Mouse (Mus musculus): Measurements from ENCODE around the gene Gm9639. TPM values are rescaled to one million over a fixed set of nuclear protein-coding genes. Genes with fewer than 3 reads are reported as not detected.

The Gm9639 gene
- not detected in 2 replicates for polyA plus RNA-seq (2015; fragmentation: Nextera tagmentation; extraction: Ambion mirVana)

- WGBS: 54% methylated on average over 2 of the region's 2 CpGs
- Histone ChIP-seq H3K4me2 (replicated peaks; ENCODE audit: low read depth) (no peak within 1 kb of the TSS), H3K27me3 (replicated peaks; ENCODE audit: control insufficient read depth, insufficient read depth, low read length) (no peaks in the 10 kb centered on the region), H3K4me3 (ENCODE audit: low read depth, low read length) (no peak within 1 kb of the TSS), H3K9me3 (ENCODE audit: control insufficient read depth) (no peaks in the 10 kb centered on the region), H3K27ac (ENCODE audit: low read depth, low read length) (no peak within 1 kb of the TSS), H3K4me1 (replicated peaks; ENCODE audit: control insufficient read depth, insufficient read depth, low read length) (no peaks in the 10 kb centered on the region; the same call in 1 of the 2 replicates), H3K36me3 (ENCODE audit: control insufficient read depth, insufficient read depth) (no peaks in the 10 kb centered on the region), H3K9ac (ENCODE audit: low read depth, low read length) (no peak within 1 kb of the TSS)
- no peak for TF ChIP-seq CTCF (IDR thresholded peaks at IDR 0.05; ENCODE audit: low read depth)
- ATAC-seq: no peak
These were observed at the start of gene Gm9639 for GRCm38 (mm10) chr10:77794976-77795375. Gm9639 (minus strand) TSS chr10:77795076.

DNA sequence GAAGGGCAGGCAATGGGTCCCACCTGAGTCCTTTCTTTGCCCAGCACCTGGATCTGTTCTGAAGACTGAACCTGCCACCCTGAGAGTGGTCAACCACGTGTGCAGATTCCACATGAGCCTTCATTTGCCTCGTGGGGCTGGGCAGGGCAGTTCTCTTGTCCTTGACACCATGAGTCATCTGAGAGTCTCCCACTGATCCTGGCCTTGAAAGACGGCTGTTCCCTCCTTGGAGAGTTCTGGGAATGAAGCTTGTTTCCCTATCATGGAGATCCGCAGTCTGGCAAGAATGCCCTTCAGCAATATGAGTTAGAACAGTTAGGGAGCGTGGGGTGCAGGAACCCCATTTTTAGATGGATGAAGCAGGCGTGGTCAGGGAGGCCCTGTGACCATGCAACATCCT, 44.1 kb upstream of the Gm9639 start:
- no peak overlapping the region for H3K27ac ChIP-seq (ENCODE audit: low read depth, low read length)
- no peaks in the 10 kb centered on the region for H3K36me3 ChIP-seq (ENCODE audit: control insufficient read depth, insufficient read depth)
- no peaks in the 10 kb centered on the region for H3K27me3 ChIP-seq (replicated peaks; ENCODE audit: control insufficient read depth, insufficient read depth, low read length)
- H3K4me2 ChIP-seq (replicated peaks; ENCODE audit: low read depth): no peak overlapping the region
- H3K4me1 ChIP-seq (replicated peaks; ENCODE audit: control insufficient read depth, insufficient read depth, low read length): no peaks in the 10 kb centered on the region
- H3K4me3 ChIP-seq (ENCODE audit: low read depth, low read length): no peak overlapping the region
- no peak overlapping the region for H3K9ac ChIP-seq (ENCODE audit: low read depth, low read length)
- peaks cover 8% of the 10 kb centered on the region; the same call in 1 of the 2 replicates for H3K9me3 ChIP-seq (ENCODE audit: control insufficient read depth)
- WGBS: 61% methylated on average over 6 of the region's 6 CpGs
- TF ChIP-seq CTCF (IDR thresholded peaks at IDR 0.05; ENCODE audit: low read depth): no peak
- no peak for ATAC-seq

GRCm38 (mm10) chr10:77835647-77836046, 40.8 kb upstream of the Gm9639 start, which contains the start of gene Krtap10-10:
Krtap10-10 (plus strand) TSS chr10:77835947.
- no peak for ATAC-seq
- no peaks in the 10 kb centered on the region for H3K27me3 ChIP-seq (replicated peaks; ENCODE audit: control insufficient read depth, insufficient read depth, low read length)
- 69% methylated on average over 9 of the region's 9 CpGs for WGBS
- no peaks in the 10 kb centered on the region for H3K36me3 ChIP-seq (ENCODE audit: control insufficient read depth, insufficient read depth)
- no peak within 1 kb of the TSS for H3K4me2 ChIP-seq (replicated peaks; ENCODE audit: low read depth)
- no peak within 1 kb of the TSS for H3K4me3 ChIP-seq (ENCODE audit: low read depth, low read length)
- H3K9ac ChIP-seq (ENCODE audit: low read depth, low read length): no peak within 1 kb of the TSS
- no peak for TF ChIP-seq CTCF (IDR thresholded peaks at IDR 0.05; ENCODE audit: low read depth)
- H3K27ac ChIP-seq (ENCODE audit: low read depth, low read length): no peak within 1 kb of the TSS
- no peaks in the 10 kb centered on the region for H3K4me1 ChIP-seq (replicated peaks; ENCODE audit: control insufficient read depth, insufficient read depth, low read length)
- H3K9me3 ChIP-seq (ENCODE audit: control insufficient read depth): no peaks in the 10 kb centered on the region

- Histone ChIP-seq H3K36me3 (ENCODE audit: control insufficient read depth, insufficient read depth) (no peaks in the 10 kb centered on the region), H3K4me3 (ENCODE audit: low read depth, low read length) (no peak within 1 kb of the TSS), H3K4me1 (replicated peaks; ENCODE audit: control insufficient read depth, insufficient read depth, low read length) (no peaks in the 10 kb centered on the region), H3K9ac (ENCODE audit: low read depth, low read length) (no peak within 1 kb of the TSS), H3K9me3 (ENCODE audit: control insufficient read depth) (no peaks in the 10 kb centered on the region), H3K4me2 (replicated peaks; ENCODE audit: low read depth) (no peak within 1 kb of the TSS), H3K27ac (ENCODE audit: low read depth, low read length) (no peak within 1 kb of the TSS), H3K27me3 (replicated peaks; ENCODE audit: control insufficient read depth, insufficient read depth, low read length) (no peaks in the 10 kb centered on the region)
- 49% methylated on average over 6 of the region's 6 CpGs for WGBS
- ATAC-seq: no peak
- TF ChIP-seq CTCF (IDR thresholded peaks at IDR 0.05; ENCODE audit: low read depth): no peak
These were observed 32.1 kb upstream of the Gm9639 start, which contains the start of gene Krtap10-4 for GRCm38 (mm10) chr10:77826951-77827350. Krtap10-4 (minus strand) TSS chr10:77827095.

DNA sequence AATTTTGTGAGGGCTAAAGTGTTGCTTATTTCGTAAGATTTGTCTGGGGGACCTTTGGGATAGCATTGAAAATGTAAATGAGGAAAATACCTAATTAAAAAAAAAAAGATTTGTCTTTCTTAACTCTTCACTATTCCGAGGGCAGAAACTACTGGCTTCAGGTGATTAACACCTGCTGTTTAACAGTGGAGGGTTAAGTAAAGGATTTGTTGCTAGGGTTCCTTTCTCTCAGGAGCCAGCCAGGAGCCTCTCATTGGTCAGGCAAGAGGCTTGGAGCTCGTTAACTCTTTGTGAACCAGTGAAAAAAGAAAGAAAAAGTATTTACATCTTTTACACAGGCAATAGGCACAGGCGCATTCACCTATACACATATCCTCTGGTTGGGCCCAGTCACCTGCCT, 24.3 kb upstream of the Gm9639 start:
- WGBS: 45% methylated on average over 4 of the region's 4 CpGs
- no peak overlapping the region for H3K4me3 ChIP-seq (ENCODE audit: low read depth, low read length)
- no peak for TF ChIP-seq CTCF (IDR thresholded peaks at IDR 0.05; ENCODE audit: low read depth)
- H3K36me3 ChIP-seq (ENCODE audit: control insufficient read depth, insufficient read depth): no peaks in the 10 kb centered on the region
- H3K4me2 ChIP-seq (replicated peaks; ENCODE audit: low read depth): no peak overlapping the region
- H3K9me3 ChIP-seq (ENCODE audit: control insufficient read depth): no peaks in the 10 kb centered on the region
- no peak for ATAC-seq
- H3K4me1 ChIP-seq (replicated peaks; ENCODE audit: control insufficient read depth, insufficient read depth, low read length): no peaks in the 10 kb centered on the region
- H3K27me3 ChIP-seq (replicated peaks; ENCODE audit: control insufficient read depth, insufficient read depth, low read length): no peaks in the 10 kb centered on the region
- H3K9ac ChIP-seq (ENCODE audit: low read depth, low read length): no peak overlapping the region
- H3K27ac ChIP-seq (ENCODE audit: low read depth, low read length): no peak overlapping the region

GRCm38 (mm10) chr10:77818523-77818922, 23.6 kb upstream of the Gm9639 start:
- H3K9ac ChIP-seq (ENCODE audit: low read depth, low read length): no peak overlapping the region
- TF ChIP-seq CTCF (IDR thresholded peaks at IDR 0.05; ENCODE audit: low read depth): no peak
- H3K36me3 ChIP-seq (ENCODE audit: control insufficient read depth, insufficient read depth): no peaks in the 10 kb centered on the region
- no peak for ATAC-seq
- H3K27me3 ChIP-seq (replicated peaks; ENCODE audit: control insufficient read depth, insufficient read depth, low read length): no peaks in the 10 kb centered on the region
- H3K4me3 ChIP-seq (ENCODE audit: low read depth, low read length): no peak overlapping the region
- no peak overlapping the region for H3K27ac ChIP-seq (ENCODE audit: low read depth, low read length)
- no peak overlapping the region for H3K4me2 ChIP-seq (replicated peaks; ENCODE audit: low read depth)
- H3K9me3 ChIP-seq (ENCODE audit: control insufficient read depth): no peaks in the 10 kb centered on the region
- no peaks in the 10 kb centered on the region for H3K4me1 ChIP-seq (replicated peaks; ENCODE audit: control insufficient read depth, insufficient read depth, low read length)
- 95% methylated on average over 4 of the region's 4 CpGs for WGBS

GRCm38 (mm10) chr10:77815514-77815913, 20.6 kb upstream of the Gm9639 start:
- TF ChIP-seq CTCF (IDR thresholded peaks at IDR 0.05; ENCODE audit: low read depth): peak; percentile 70
- ATAC-seq: no peak

More at GRCm38 (mm10) chr10:77815514-77815913, 20.6 kb upstream of the Gm9639 start:
- H3K4me1 ChIP-seq (replicated peaks; ENCODE audit: control insufficient read depth, insufficient read depth, low read length): no peaks in the 10 kb centered on the region
- no peaks in the 10 kb centered on the region for H3K36me3 ChIP-seq (ENCODE audit: control insufficient read depth, insufficient read depth)
- H3K9me3 ChIP-seq (ENCODE audit: control insufficient read depth): no peaks in the 10 kb centered on the region
- H3K4me3 ChIP-seq (ENCODE audit: low read depth, low read length): no peak overlapping the region
- no peak overlapping the region for H3K9ac ChIP-seq (ENCODE audit: low read depth, low read length)
- H3K4me2 ChIP-seq (replicated peaks; ENCODE audit: low read depth): no peak overlapping the region
- H3K27me3 ChIP-seq (replicated peaks; ENCODE audit: control insufficient read depth, insufficient read depth, low read length): no peaks in the 10 kb centered on the region
- H3K27ac ChIP-seq (ENCODE audit: low read depth, low read length): no peak overlapping the region
- WGBS: 32% methylated on average over 5 of the region's 5 CpGs
